Mouse (Mus musculus) myocyte (in vitro differentiated cells): ENCODE measurements around the gene Terb1.

Source experiments
- CEBPB ChIP-seq: IDR thresholded peaks from 2 replicates; pipeline ENCODE4 v1.6.1; 2011; ENCODE audit warnings: mild to moderate bottlenecking, moderate library complexity; ENCODE audit not compliant: poor library complexity, insufficient read depth, severe bottlenecking
- E2F4 ChIP-seq: IDR thresholded peaks from one replicate; pipeline ENCODE4 v1.6.1; 2011; ENCODE audit warnings: mild to moderate bottlenecking, control low read depth, moderate library complexity; ENCODE audit not compliant: insufficient read depth
- MAX ChIP-seq: IDR thresholded peaks from one replicate; pipeline ENCODE4 v1.6.1; 2011; ENCODE audit warnings: low read depth, mild to moderate bottlenecking, control low read depth
- MYOD1 ChIP-seq, 3 experiments: IDR thresholded peaks; one replicate each; pipeline ENCODE4 v1.6.1; 2011; ENCODE audit warnings: control low read depth in 2 of 3, low read depth in 2 of 3, mild to moderate bottlenecking in 2 of 3, moderate library complexity in 1 of 3; ENCODE audit not compliant: insufficient read length in 2 of 3, control insufficient read depth in 1 of 3
- MYOG ChIP-seq, 3 experiments: IDR thresholded peaks; one replicate each; pipeline ENCODE4 v1.6.1; 2011; ENCODE audit warnings: control low read depth in 2 of 3, low read depth in 2 of 3, mild to moderate bottlenecking in 2 of 3; ENCODE audit not compliant: insufficient read length in 2 of 3, control insufficient read depth in 1 of 3, insufficient read depth in 1 of 3
- POLR2A ChIP-seq: IDR thresholded peaks from one replicate; pipeline ENCODE4 v1.6.1; 2011; ENCODE audit warnings: low read depth, mild to moderate bottlenecking, control low read depth, moderate library complexity; ENCODE audit not compliant: insufficient read length
- POLR2AphosphoS2 ChIP-seq: IDR thresholded peaks from one replicate; pipeline ENCODE4 v1.6.1; 2011; ENCODE audit warnings: low read depth, control low read depth; ENCODE audit not compliant: insufficient read length
- REST ChIP-seq: IDR thresholded peaks from one replicate; pipeline ENCODE4 v1.6.1; 2011; ENCODE audit warnings: mild to moderate bottlenecking, control low read depth, moderate library complexity; ENCODE audit not compliant: insufficient read depth, insufficient read length
- SRF ChIP-seq: IDR thresholded peaks from one replicate; pipeline ENCODE4 v1.6.1; 2011; ENCODE audit warnings: low read depth; ENCODE audit not compliant: control insufficient read depth, insufficient read length
- TCF12 ChIP-seq: IDR thresholded peaks from one replicate; pipeline ENCODE4 v1.6.1; 2011; ENCODE audit warnings: mild to moderate bottlenecking, control low read depth; ENCODE audit not compliant: poor library complexity, insufficient read depth, severe bottlenecking
- USF1 ChIP-seq: IDR thresholded peaks from one replicate; pipeline ENCODE4 v1.6.1; 2011; ENCODE audit warnings: low read depth, mild to moderate bottlenecking, control low read depth, moderate library complexity

DNA sequence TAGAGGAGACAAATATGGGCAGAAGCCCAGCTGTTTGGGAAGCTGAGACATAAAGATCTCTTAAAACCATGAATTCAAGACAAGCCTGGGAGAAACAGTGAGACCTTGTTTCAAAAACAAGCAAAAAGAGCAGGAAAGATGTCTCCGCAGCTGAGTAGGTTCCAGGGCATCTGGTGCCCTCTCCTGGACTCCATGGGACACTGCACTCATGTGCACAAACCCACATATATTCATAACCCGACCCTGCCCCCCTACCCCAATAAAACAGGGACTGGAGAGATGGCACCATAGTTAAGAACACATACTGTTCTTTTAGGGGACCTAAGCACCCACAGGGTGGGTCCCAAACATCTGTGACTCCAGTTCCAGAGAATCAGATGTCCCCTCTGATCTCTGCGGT, 106.1 kb downstream of the Terb1 start:
- TF ChIP-seq REST: no peak
- TF ChIP-seq POLR2A: no peak
- TF ChIP-seq MAX: no peak
- no peak for TF ChIP-seq USF1
- TF ChIP-seq MYOG (IDR thresholded peaks at IDR 0.05; ENCODE audit: control insufficient read depth in 1 of 3, insufficient read depth in 1 of 3, insufficient read length in 2 of 3, low read depth in 2 of 3): no peak
- no peak for TF ChIP-seq CEBPB
- TF ChIP-seq POLR2AphosphoS2: no peak
- TF ChIP-seq TCF12: no peak
- TF ChIP-seq E2F4: no peak
- no peak for TF ChIP-seq MYOD1 (IDR thresholded peaks at IDR 0.05; ENCODE audit: control insufficient read depth in 1 of 3, insufficient read length in 2 of 3, low read depth in 2 of 3)
- TF ChIP-seq SRF: no peak
